Mouse (Mus musculus) gastrocnemius, postnatal 10 days (tissue): ENCODE measurements around the gene Phf3. TPM values are rescaled to one million over a fixed set of nuclear protein-coding genes. Genes with fewer than 3 reads are reported as not detected.
"Not testable (repeated sequence)": the region's sequence is repeated elsewhere in the genome, so short reads cannot be mapped to it uniquely, and the experiment has no call there.

Source experiments
- DNase-seq: peaks from one replicate; pipeline ENCODE4 v3.0.0; 2021; ENCODE audit warnings: mixed read lengths
- total RNA-seq, 2 experiments: library from RNA; stranded (reverse); gene quantifications; 2 replicates each; pipeline ENCODE4 v1.2.3; 2021

The Phf3 gene
- total RNA-seq, 2 experiments from 2014 or later = 32.5 to 40.0 TPM

GRCm38 (mm10) chr1:30770599-30770998 lies 103.1 kb downstream of the Phf3 start:
- DNase-seq = not testable (repeated sequence)

- DNase-seq = no peak
Measured at GRCm38 (mm10) chr1:30756794-30757193, 116.9 kb downstream of the Phf3 start.

- DNase-seq = no peak
Measured at GRCm38 (mm10) chr1:30755453-30756224, 118.1 kb downstream of the Phf3 start.

Other genes starting within 250 kb of the Phf3 start
- not detected for gene AC153137.1, start 104.0 kb upstream of the Phf3 start, total RNA-seq